Mouse (Mus musculus): ENCODE results near the gene Gatm. TPM values are rescaled to one million over a fixed set of nuclear protein-coding genes. Genes with fewer than 3 reads are reported as not detected.

Gene Gatm
- total and polyA plus RNA-seq, 2 experiments from 2014 or later, result 47.6 to 59.7 TPM

DNA sequence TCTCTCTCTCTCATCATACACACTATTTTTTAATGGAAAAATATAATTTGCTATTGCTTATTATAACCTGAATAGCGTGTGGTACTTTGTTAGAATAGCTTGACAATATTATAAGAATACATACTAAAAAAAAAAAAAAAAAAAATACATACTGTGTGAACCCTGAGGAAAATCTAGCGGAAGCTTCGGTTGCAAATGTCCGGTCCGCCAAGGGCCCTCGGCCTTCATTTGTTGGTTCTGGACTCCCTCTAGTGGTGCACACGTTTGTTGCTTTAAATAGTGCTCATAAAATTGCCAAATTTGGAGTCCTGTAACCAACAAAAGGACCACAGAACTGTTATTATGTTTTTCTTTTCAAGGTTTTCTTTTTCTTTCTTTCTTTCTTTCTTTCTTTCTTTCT lies 17.9 kb upstream of the Gatm start:
- peak; percentile 92 for DNase-seq
- no peaks in the 10 kb centered on the region for H3K4me1 ChIP-seq (ENCODE audit: insufficient read depth)
- no peaks in the 10 kb centered on the region for H3K27me3 ChIP-seq (ENCODE audit: insufficient read depth, low read length)
- H3K4me2 ChIP-seq (ENCODE audit: low read depth), result peak overlapping the region; percentile 17; the same call in 1 of the 2 replicates
- no peak for ATAC-seq
- H3K9ac ChIP-seq, result no peak overlapping the region
- H3K4me3 ChIP-seq (ENCODE audit: low read depth, low read length), result no peak overlapping the region
- peaks cover 15% of the 10 kb centered on the region for H3K36me3 ChIP-seq (ENCODE audit: insufficient read depth)
- no peak overlapping the region for H3K27ac ChIP-seq (ENCODE audit: low read depth, low read length)
- TF ChIP-seq CTCF (IDR thresholded peaks at IDR 0.05; ENCODE audit: low read depth), result peak; percentile 87
- WGBS, result 0% methylated on average over 7 of the region's 7 CpGs
- no peaks in the 10 kb centered on the region for H3K9me3 ChIP-seq (ENCODE audit: low read length)

DNA sequence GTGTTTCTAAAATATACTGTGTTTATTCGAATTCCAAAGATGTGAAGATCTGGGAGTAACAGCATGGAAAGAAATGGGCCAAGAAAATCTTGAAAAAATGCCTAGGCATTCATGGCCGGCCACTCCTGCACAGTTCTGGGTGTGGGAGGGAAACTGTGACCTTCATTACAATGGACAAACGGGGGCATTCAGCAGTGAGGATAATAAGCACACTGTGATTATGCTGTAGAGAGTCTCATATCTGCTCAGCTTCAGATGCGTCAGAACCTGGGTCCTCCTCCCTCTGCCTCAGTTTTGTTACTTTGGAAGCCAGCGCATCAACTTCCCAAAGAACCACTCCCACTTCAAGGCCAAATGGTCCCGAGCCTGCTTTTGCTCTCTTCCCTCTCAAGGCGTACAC lies 14.8 kb upstream of the Gatm start:
- H3K36me3 ChIP-seq (ENCODE audit: insufficient read depth), result no peaks in the 10 kb centered on the region
- 62% methylated on average over 7 of the region's 7 CpGs for WGBS
- no peak overlapping the region for H3K27ac ChIP-seq (ENCODE audit: low read depth, low read length)
- TF ChIP-seq CTCF (IDR thresholded peaks at IDR 0.05; ENCODE audit: low read depth), result no peak
- DNase-seq, result no peak
- ATAC-seq, result no peak
- no peaks in the 10 kb centered on the region for H3K9me3 ChIP-seq (ENCODE audit: low read length)
- H3K9ac ChIP-seq, result no peak overlapping the region
- no peaks in the 10 kb centered on the region for H3K27me3 ChIP-seq (ENCODE audit: insufficient read depth, low read length)
- no peak overlapping the region for H3K4me3 ChIP-seq (ENCODE audit: low read depth, low read length)
- H3K4me1 ChIP-seq (ENCODE audit: insufficient read depth), result no peaks in the 10 kb centered on the region
- H3K4me2 ChIP-seq (ENCODE audit: low read depth), result no peak overlapping the region

DNA sequence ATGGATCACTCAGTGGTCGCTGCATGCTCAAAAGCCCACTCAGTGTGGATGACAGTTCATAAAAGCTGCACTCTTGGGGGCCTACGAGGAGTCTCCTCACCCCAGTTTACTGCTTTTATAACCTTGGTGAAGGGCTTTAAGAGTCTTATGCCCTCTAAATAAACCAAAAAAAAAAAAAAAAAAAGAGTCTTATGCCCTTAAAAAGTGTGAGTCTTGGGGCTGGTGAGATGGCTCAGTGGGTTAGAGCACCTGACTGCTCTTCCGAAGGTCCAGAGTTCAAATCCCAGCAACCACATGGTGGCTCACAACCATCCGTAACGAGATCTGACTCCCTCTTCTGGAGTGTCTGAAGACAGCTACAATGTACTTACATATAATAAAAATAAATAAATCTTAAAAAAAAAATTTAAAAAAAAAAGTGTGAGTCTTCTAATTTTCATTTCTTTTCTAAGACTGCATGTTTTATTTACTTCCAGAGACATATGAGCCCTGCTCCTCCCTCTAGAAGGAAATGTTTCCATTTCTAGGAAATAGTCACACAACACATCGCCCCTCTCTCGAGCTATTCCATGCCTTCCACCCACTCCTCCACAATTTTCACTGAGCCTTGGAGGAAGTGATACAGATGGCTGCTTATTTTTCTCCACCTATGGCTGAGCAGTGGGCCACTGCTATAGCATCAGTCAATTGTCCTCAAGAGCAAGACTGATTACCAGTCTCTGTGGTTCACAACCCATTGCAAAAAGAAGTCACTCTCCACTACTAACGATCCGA lies 10.4 kb upstream of the Gatm start:
- 85% methylated on average over 9 of the region's 9 CpGs for WGBS
- Histone ChIP-seq H3K27me3 (ENCODE audit: insufficient read depth, low read length) (no peaks in the 10 kb centered on the region), H3K9ac (no peak overlapping the region), H3K4me2 (ENCODE audit: low read depth) (no peak overlapping the region), H3K36me3 (ENCODE audit: insufficient read depth) (no peaks in the 10 kb centered on the region), H3K4me3 (ENCODE audit: low read depth, low read length) (no peak overlapping the region), H3K27ac (ENCODE audit: low read depth, low read length) (no peak overlapping the region), H3K4me1 (ENCODE audit: insufficient read depth) (no peaks in the 10 kb centered on the region), H3K9me3 (ENCODE audit: low read length) (no peaks in the 10 kb centered on the region)
- no peak for ATAC-seq
- DNase-seq, result no peak
- TF ChIP-seq CTCF (IDR thresholded peaks at IDR 0.05; ENCODE audit: low read depth), result no peak

DNA sequence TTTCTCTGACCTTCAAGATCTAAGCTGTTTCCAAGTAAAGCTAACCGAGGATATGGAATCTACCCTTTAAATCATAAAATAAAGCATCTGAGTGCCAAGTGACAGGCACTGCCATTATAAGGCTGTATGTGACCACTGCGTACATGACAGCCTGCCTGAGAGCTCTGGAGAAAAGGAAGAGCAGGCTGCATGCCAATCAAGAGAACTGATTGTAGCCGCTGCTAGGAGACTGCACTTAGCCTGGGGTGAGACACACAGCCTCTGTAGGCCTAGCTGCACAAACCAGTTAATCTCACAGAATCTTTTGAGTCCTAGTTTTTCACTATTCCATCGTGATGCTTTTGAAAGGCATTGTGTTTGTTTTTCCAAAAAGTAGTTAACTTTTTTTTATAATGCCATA lies 7.6 kb upstream of the Gatm start:
- DNase-seq (no peak), ATAC-seq (no peak)
- Histone ChIP-seq H3K4me3 (ENCODE audit: low read depth, low read length) (no peak overlapping the region), H3K27me3 (ENCODE audit: insufficient read depth, low read length) (no peaks in the 10 kb centered on the region), H3K4me1 (ENCODE audit: insufficient read depth) (no peaks in the 10 kb centered on the region), H3K4me2 (ENCODE audit: low read depth) (no peak overlapping the region), H3K27ac (ENCODE audit: low read depth, low read length) (no peak overlapping the region), H3K36me3 (ENCODE audit: insufficient read depth) (no peaks in the 10 kb centered on the region), H3K9ac (no peak overlapping the region), H3K9me3 (ENCODE audit: low read length) (no peaks in the 10 kb centered on the region)
- WGBS, result 55% methylated on average over 4 of the region's 4 CpGs
- no peak for TF ChIP-seq CTCF (IDR thresholded peaks at IDR 0.05; ENCODE audit: low read depth)

DNA sequence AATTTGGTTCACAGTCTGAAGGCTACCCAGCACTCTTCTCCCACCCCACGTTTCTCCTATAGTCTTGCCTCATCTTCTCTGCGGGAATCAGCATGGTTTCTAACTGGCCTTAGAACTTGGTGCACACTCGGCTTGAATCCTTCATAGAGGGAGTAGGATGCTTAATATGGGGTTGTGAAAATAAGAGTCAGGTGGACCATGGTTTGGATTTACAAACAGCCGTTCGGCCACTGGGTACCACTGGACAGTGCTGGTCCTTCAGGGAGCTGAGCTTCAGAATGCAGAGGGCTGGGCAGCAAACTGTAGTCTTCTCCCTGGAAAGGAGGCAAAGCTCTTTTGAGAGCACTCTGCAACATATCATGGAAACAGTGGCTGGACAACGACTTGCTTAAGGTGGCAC lies 6.7 kb upstream of the Gatm start:
- ATAC-seq, result no peak
- DNase-seq, result no peak
- TF ChIP-seq CTCF (IDR thresholded peaks at IDR 0.05; ENCODE audit: low read depth), result no peak
- WGBS, result 80% methylated on average over 6 of the region's 6 CpGs
- Histone ChIP-seq H3K36me3 (ENCODE audit: insufficient read depth) (no peaks in the 10 kb centered on the region), H3K27ac (ENCODE audit: low read depth, low read length) (no peak overlapping the region), H3K9me3 (ENCODE audit: low read length) (no peaks in the 10 kb centered on the region), H3K27me3 (ENCODE audit: insufficient read depth, low read length) (no peaks in the 10 kb centered on the region), H3K4me2 (ENCODE audit: low read depth) (no peak overlapping the region), H3K4me1 (ENCODE audit: insufficient read depth) (no peaks in the 10 kb centered on the region), H3K4me3 (ENCODE audit: low read depth, low read length) (no peak overlapping the region), H3K9ac (no peak overlapping the region)

DNA sequence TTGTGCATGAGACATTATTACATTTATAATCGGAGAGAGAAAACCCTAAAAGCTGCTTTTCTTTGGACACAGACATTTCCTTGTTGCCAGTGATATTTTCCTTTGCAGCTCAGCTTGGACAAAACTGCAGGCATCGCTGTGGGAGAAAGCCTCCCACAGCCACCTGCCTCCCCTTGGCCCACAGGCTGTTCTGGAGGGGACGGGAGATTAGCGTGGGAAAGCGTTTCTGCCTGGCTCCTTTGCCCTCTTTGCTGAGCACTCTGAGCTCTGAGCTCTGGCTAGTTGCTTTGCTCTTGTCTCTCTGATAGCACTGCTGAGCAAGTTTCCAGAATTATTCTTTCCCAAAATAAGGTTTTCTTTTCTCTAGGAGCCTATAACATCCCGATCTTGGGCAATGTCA lies 5.1 kb upstream of the Gatm start:
- Histone ChIP-seq H3K9me3 (ENCODE audit: low read length) (no peaks in the 10 kb centered on the region), H3K36me3 (ENCODE audit: insufficient read depth) (no peaks in the 10 kb centered on the region), H3K4me1 (ENCODE audit: insufficient read depth) (no peaks in the 10 kb centered on the region; the same call in 1 of the 2 replicates), H3K9ac (no peak overlapping the region), H3K27me3 (ENCODE audit: insufficient read depth, low read length) (no peaks in the 10 kb centered on the region), H3K4me2 (ENCODE audit: low read depth) (no peak overlapping the region), H3K4me3 (ENCODE audit: low read depth, low read length) (no peak overlapping the region), H3K27ac (ENCODE audit: low read depth, low read length) (0 out of 2 replicates have a peak overlapping the region, but pooled peaks have one; percentile 24)
- 70% methylated on average over 6 of the region's 6 CpGs for WGBS
- no peak for TF ChIP-seq CTCF (IDR thresholded peaks at IDR 0.05; ENCODE audit: low read depth)
- DNase-seq (no peak), ATAC-seq (no peak)

DNA sequence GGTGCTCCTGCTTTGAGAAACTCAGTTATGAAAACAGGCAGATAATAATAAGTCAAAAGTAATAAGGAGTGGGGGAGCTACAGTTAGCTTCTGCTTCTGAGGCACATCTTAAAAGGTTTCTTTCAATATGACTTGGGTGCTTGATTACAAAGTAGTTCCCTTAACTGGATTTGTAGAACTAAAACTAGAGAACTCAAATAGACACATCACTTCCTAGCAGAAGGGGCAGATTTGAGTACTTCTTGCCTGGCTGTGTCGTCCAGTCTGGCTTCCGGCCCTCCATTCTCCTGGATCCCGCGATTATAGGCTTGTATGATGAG lies 511 bp upstream of the Gatm start:
- no peaks in the 10 kb centered on the region for H3K36me3 ChIP-seq (ENCODE audit: insufficient read depth)
- peak overlapping the region; percentile 55 for H3K4me3 ChIP-seq (ENCODE audit: low read depth, low read length)
- no peaks in the 10 kb centered on the region for H3K27me3 ChIP-seq (ENCODE audit: insufficient read depth, low read length)
- H3K4me2 ChIP-seq (ENCODE audit: low read depth), result peak overlapping the region; percentile 70
- DNase-seq (no peak), ATAC-seq (no peak)
- no peak overlapping the region for H3K27ac ChIP-seq (ENCODE audit: low read depth, low read length)
- peak overlapping the region; percentile 70; the same call in 1 of the 2 replicates for H3K9ac ChIP-seq
- WGBS, result 89% methylated on average over 4 of the region's 4 CpGs
- H3K9me3 ChIP-seq (ENCODE audit: low read length), result no peaks in the 10 kb centered on the region
- no peaks in the 10 kb centered on the region; the same call in 1 of the 2 replicates for H3K4me1 ChIP-seq (ENCODE audit: insufficient read depth)
- no peak for TF ChIP-seq CTCF (IDR thresholded peaks at IDR 0.05; ENCODE audit: low read depth)

Measured in forebrain, postnatal 0 days (tissue).